Mouse (Mus musculus) lung, embryonic 15.5 days (tissue): ENCODE measurements at regions not wholly inside any gene's neighbourhood (a gene's known extent, or its start where the extent isn't known, plus 50 kb on each side); places are given as distances from the start of the nearest gene placed in this dataset.

Source experiments
- ATAC-seq: fragments of 200-750 bp; cut with Nextera tagmentation; 2 replicates; pipeline ENCODE4 v1.8.0; 2017; ENCODE audit warnings: moderate number of reproducible peaks, borderline replicate concordance; ENCODE audit not compliant: low FRiP score, low TSS enrichment; ENCODE audit errors: extremely low read depth
- H3K27ac ChIP-seq: fragments of 300-500 bp; sonication (generic); 2 replicates; pipeline ENCODE4 v1.5.1; 2015; ENCODE audit warnings: moderate library complexity, mild to moderate bottlenecking, inconsistent platforms
- H3K27me3 ChIP-seq: fragments of 300-500 bp; sonication (generic); 2 replicates; pipeline ENCODE4 v1.6.1; 2015; ENCODE audit warnings: inconsistent platforms
- H3K36me3 ChIP-seq: fragments of 300-500 bp; sonication (generic); 2 replicates; pipeline ENCODE4 v1.6.1; 2015; ENCODE audit warnings: inconsistent platforms
- H3K4me1 ChIP-seq: fragments of 300-500 bp; sonication (generic); 2 replicates; pipeline ENCODE4 v1.6.1; 2015; ENCODE audit warnings: inconsistent platforms
- H3K4me2 ChIP-seq: fragments of 300-500 bp; sonication (generic); 2 replicates; pipeline ENCODE4 v1.6.1; 2015; ENCODE audit warnings: inconsistent platforms, mild to moderate bottlenecking, moderate library complexity
- H3K4me3 ChIP-seq: fragments of 300-500 bp; sonication (generic); 2 replicates; pipeline ENCODE4 v1.5.1; 2015; ENCODE audit warnings: mild to moderate bottlenecking, inconsistent platforms
- H3K9ac ChIP-seq: fragments of 300-500 bp; sonication (generic); 2 replicates; pipeline ENCODE4 v1.6.1; 2015; ENCODE audit warnings: inconsistent platforms
- H3K9me3 ChIP-seq: fragments of 300-500 bp; sonication (generic); 2 replicates; pipeline ENCODE4 v1.6.1; 2016; ENCODE audit warnings: inconsistent platforms
- WGBS: fragments of 180-500 bp; shearing (Covaris S2); methylation state at CpG from one replicate; pipeline ENCODE4 v1.1.7; 2015; 5-methylcytosine and 5-hydroxymethylcytosine counted together

DNA sequence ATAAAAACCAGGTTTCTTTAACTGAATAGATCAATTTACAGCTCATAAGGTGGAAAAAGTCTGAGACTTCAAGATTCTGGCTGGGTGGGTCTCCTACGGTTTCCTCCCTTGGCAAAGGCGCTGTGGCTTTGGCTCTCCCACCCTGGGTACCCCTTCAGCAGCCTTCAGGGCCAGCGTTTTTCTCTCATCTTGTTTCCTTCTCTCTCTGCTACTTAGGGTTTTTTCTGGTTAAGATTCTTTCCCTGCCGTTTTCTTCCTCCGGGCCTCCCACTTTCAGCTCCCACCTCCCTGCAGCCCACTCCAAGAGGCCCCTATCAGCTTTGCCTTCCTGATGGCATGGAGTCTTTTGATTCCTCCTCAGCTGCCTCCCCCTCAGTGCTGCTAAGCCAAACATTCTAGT is 463.0 kb downstream of the Ccdc171 start:
- peak overlapping the region; percentile 8; the same call in 1 of the 2 replicates for H3K4me2 ChIP-seq
- H3K9me3 ChIP-seq: no peaks in the 10 kb centered on the region
- H3K9ac ChIP-seq: no peak overlapping the region
- no peak for ATAC-seq
- H3K36me3 ChIP-seq: no peaks in the 10 kb centered on the region
- H3K4me3 ChIP-seq: no peak overlapping the region
- no peaks in the 10 kb centered on the region for H3K27me3 ChIP-seq
- H3K4me1 ChIP-seq: peaks cover 32% of the 10 kb centered on the region
- H3K27ac ChIP-seq: peak overlapping the region; percentile 50; the same call in 1 of the 2 replicates
- 25% methylated on average over 5 of the region's 5 CpGs for whole genome bisulfite sequencing

DNA sequence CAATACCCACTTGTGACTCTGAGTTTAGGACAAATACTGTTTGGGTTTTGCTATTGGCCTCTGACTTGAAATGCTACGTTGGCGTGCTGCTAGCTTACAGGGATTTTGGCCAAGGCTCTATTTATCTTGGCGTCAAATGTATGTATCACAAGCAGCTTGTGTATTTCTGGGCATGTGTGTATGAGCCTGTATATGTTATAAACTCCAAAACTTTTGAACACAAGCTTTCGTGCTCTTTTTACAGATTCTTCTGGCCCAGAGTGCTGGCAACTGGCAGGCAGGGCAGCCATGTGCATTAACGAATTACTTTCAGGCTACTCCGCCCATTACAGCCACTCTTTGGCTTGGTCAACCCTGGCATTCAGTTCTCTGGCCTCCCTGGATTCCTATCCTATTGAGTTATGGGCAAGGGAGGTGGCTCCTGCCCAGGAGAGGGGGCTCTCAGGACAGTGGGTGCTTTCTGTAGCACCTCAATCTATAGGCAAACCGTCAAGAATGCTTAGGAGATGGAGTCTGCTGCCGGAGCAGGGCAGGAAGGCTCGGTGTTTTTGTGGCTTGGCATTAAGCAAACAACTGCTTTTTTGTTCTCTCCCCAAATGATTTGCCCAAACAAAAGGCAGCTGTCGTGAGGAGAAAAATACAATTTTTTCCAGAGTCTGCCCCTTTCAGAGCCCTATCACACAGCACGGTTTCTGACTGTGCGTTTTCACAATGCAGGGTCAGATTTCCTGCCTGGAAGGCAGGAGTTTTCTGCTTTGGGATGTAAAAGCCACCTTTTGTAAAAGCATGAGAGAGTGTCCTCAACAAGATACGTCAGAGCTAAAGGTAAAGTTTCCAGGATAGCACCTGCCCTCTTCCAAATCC is 465.0 kb downstream of the Ccdc171 start:
- Histone ChIP-seq H3K27me3 (no peaks in the 10 kb centered on the region), H3K9ac (no peak overlapping the region), H3K4me3 (no peak overlapping the region), H3K36me3 (no peaks in the 10 kb centered on the region), H3K4me1 (peaks cover 30% of the 10 kb centered on the region), H3K9me3 (no peaks in the 10 kb centered on the region), H3K4me2 (peak overlapping the region; percentile 18; the same call in 1 of the 2 replicates), H3K27ac (peak overlapping the region; percentile 84)
- WGBS: 39% methylated on average over 13 of the region's 13 CpGs
- ATAC-seq: peak; percentile 70; the same call in 1 of the 2 replicates

GRCm38 (mm10) chr4:83991195-83991594 is 465.9 kb downstream of the Ccdc171 start:
- Histone ChIP-seq H3K27me3 (no peaks in the 10 kb centered on the region), H3K4me3 (no peak overlapping the region), H3K27ac (no peak overlapping the region; the same call in 1 of the 2 replicates), H3K4me2 (no peak overlapping the region), H3K4me1 (peaks cover 30% of the 10 kb centered on the region), H3K36me3 (no peaks in the 10 kb centered on the region), H3K9ac (no peak overlapping the region), H3K9me3 (no peaks in the 10 kb centered on the region)
- 27% methylated on average over 4 of the region's 4 CpGs for WGBS
- no peak for ATAC-seq

DNA sequence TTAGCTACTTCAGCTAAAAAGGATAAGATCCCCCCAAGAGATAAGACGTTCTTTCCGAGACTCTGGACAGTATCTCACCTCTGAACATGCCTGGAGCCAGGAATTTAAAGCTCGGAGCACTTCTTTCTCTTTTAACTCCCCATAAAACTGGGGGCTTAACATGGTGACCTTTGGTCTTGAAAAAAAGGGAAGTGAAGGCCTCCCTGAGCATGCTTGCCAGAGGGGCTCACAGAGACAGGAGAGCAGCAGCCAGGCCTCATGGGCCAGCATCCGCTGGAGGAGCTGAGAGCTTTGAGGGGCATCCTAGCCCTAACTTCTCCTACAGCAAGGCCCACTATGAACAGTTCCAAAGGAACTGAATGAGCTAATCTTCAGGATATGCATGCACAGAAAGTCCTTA is 471.7 kb downstream of the Ccdc171 start:
- Histone ChIP-seq H3K4me3 (no peak overlapping the region), H3K36me3 (no peaks in the 10 kb centered on the region), H3K4me1 (no peaks in the 10 kb centered on the region), H3K4me2 (no peak overlapping the region), H3K27me3 (no peaks in the 10 kb centered on the region), H3K27ac (no peak overlapping the region), H3K9me3 (no peaks in the 10 kb centered on the region), H3K9ac (no peak overlapping the region)
- WGBS: 63% methylated on average over 4 of the region's 4 CpGs
- ATAC-seq: no peak

DNA sequence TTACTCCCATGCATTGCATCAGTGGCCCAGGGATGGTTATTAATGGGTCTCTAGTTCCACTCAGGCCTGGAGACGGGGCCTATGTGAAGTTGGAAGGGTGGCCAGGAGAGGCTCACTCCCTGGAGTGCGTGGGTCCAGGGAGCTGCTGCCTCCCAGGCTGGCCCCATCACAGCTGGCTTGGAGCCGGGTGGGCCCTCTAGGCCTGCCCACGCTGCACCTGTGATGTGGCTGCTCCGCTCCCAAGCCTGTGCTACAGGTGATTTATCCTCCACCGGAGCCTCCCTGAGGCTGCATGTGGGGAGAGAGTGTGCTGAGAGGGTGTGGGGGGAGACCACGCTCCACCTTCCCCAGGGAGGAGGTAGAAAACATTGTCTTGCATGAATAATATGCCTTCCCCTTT is 476.3 kb downstream of the Ccdc171 start:
- Histone ChIP-seq H3K9me3 (no peaks in the 10 kb centered on the region), H3K36me3 (no peaks in the 10 kb centered on the region), H3K4me1 (no peaks in the 10 kb centered on the region), H3K9ac (no peak overlapping the region), H3K27me3 (no peaks in the 10 kb centered on the region), H3K4me2 (no peak overlapping the region), H3K4me3 (no peak overlapping the region), H3K27ac (no peak overlapping the region)
- ATAC-seq: peak; percentile 27; the same call in 1 of the 2 replicates
- 75% methylated on average over 7 of the region's 7 CpGs for WGBS

- H3K9ac ChIP-seq: no peak overlapping the region
- H3K36me3 ChIP-seq: no peaks in the 10 kb centered on the region
- no peaks in the 10 kb centered on the region for H3K27me3 ChIP-seq
- H3K4me2 ChIP-seq: no peak overlapping the region
- 71% methylated on average over 7 of the region's 7 CpGs for WGBS
- no peak for ATAC-seq
- H3K4me1 ChIP-seq: no peaks in the 10 kb centered on the region
- no peak overlapping the region for H3K27ac ChIP-seq
- no peaks in the 10 kb centered on the region for H3K9me3 ChIP-seq
- H3K4me3 ChIP-seq: no peak overlapping the region
These were observed 478.9 kb downstream of the Ccdc171 start for GRCm38 (mm10) chr4:84004055-84004778.

GRCm38 (mm10) chr4:84004786-84005382 is 479.5 kb downstream of the Ccdc171 start:
- no peak overlapping the region for H3K9ac ChIP-seq
- 58% methylated on average over 10 of the region's 10 CpGs for WGBS
- H3K27ac ChIP-seq: no peak overlapping the region
- ATAC-seq: no peak
- no peak overlapping the region for H3K4me3 ChIP-seq
- H3K27me3 ChIP-seq: no peaks in the 10 kb centered on the region
- no peaks in the 10 kb centered on the region for H3K4me1 ChIP-seq
- H3K9me3 ChIP-seq: no peaks in the 10 kb centered on the region
- H3K36me3 ChIP-seq: no peaks in the 10 kb centered on the region
- no peak overlapping the region for H3K4me2 ChIP-seq

- no peak for ATAC-seq
- H3K9me3 ChIP-seq: no peaks in the 10 kb centered on the region
- no peak overlapping the region for H3K27ac ChIP-seq
- WGBS: 90% methylated on average over 6 of the region's 6 CpGs
- peaks cover 6% of the 10 kb centered on the region; the same call in 1 of the 2 replicates for H3K4me1 ChIP-seq
- no peaks in the 10 kb centered on the region for H3K36me3 ChIP-seq
- no peak overlapping the region for H3K4me3 ChIP-seq
- H3K9ac ChIP-seq: no peak overlapping the region
- no peaks in the 10 kb centered on the region for H3K27me3 ChIP-seq
- no peak overlapping the region for H3K4me2 ChIP-seq
These were observed 486.6 kb downstream of the Ccdc171 start for GRCm38 (mm10) chr4:84011941-84012340.

DNA sequence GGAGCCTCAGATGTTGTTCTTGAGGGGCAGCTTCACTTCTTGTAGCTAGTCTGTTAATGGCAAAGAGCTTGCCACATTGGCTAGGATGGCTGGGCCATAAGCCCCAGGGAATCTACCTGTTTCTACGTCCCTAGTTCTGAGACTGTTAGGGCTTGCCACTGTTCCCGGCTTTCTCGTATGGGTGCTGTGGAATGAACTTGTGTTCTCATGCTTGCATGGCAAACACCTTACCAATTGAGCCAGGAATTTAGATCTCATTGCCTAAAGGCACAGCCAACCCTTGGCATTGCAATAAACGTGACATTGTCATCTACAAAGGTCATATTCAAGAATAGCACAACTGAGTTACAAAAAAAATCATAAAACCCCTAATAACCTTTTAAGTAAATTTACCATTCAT is 489.8 kb downstream of the Ccdc171 start:
- 86% methylated on average over 4 of the region's 4 CpGs for WGBS
- peaks cover 32% of the 10 kb centered on the region for H3K4me1 ChIP-seq
- no peaks in the 10 kb centered on the region for H3K36me3 ChIP-seq
- H3K27me3 ChIP-seq: no peaks in the 10 kb centered on the region
- no peak overlapping the region for H3K9ac ChIP-seq
- ATAC-seq: no peak
- H3K27ac ChIP-seq: no peak overlapping the region
- no peaks in the 10 kb centered on the region for H3K9me3 ChIP-seq
- no peak overlapping the region for H3K4me3 ChIP-seq
- H3K4me2 ChIP-seq: no peak overlapping the region

- Histone ChIP-seq H3K27me3 (no peaks in the 10 kb centered on the region), H3K4me2 (no peak overlapping the region), H3K9ac (no peak overlapping the region), H3K4me3 (no peak overlapping the region), H3K36me3 (no peaks in the 10 kb centered on the region), H3K4me1 (peaks cover 38% of the 10 kb centered on the region), H3K9me3 (no peaks in the 10 kb centered on the region), H3K27ac (peak overlapping the region; percentile 47; the same call in 1 of the 2 replicates)
- 0 out of 2 replicates have a peak, but pooled peaks have one; percentile 9 for ATAC-seq
- 59% methylated on average over 8 of the region's 8 CpGs for WGBS
These were observed 490.3 kb downstream of the Ccdc171 start for GRCm38 (mm10) chr4:84015552-84016169.

DNA sequence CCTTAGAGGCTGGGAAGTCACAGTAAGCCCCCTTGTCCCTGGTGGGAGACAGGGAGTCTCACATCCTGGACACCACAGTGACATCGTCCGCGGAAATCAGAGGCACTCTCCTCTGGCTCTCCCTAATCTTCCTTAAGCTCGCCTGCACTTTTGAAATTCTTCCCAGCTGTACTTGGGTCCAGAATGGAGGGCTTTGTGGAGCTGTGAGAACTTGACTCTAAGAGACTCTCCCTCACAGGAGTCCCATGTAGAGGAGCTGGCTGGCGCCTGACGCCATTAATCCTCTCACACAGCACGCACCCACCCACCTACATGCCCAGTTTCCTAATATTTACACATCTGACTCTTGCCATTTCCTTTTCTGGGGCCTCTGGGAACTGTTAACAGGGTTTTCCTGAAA is 492.8 kb downstream of the Ccdc171 start:
- no peak for ATAC-seq
- no peak overlapping the region for H3K4me2 ChIP-seq
- H3K9ac ChIP-seq: no peak overlapping the region
- H3K4me3 ChIP-seq: no peak overlapping the region
- peak overlapping the region; percentile 68 for H3K27ac ChIP-seq
- peaks cover 39% of the 10 kb centered on the region for H3K4me1 ChIP-seq
- no peaks in the 10 kb centered on the region for H3K27me3 ChIP-seq
- no peaks in the 10 kb centered on the region for H3K36me3 ChIP-seq
- H3K9me3 ChIP-seq: no peaks in the 10 kb centered on the region
- 34% methylated on average over 7 of the region's 7 CpGs for WGBS
